In the genomic region with DNA sequence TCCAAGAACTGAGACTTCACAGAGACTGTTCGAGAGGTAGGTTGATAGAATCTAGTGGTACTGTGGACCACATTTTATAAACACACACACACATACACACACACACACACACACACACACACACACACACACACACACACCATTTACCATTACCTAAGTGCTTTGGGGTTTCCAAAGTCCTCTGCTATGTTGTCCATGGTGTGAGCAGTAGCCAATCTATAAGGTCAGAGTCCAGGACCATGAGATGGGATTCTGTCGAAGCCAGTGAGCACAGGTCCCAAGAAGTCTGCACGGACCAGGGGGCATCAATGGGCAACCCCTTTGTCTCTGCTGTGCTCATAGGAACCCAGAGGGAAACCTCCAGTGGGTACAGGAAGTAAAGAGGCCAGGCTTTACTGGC, we compare ENCODE assay signal across 21 mouse cellular contexts. TPM values are rescaled to one million over a fixed set of nuclear protein-coding genes. Genes with fewer than 3 reads are reported as not detected.
DNase-seq lines count a peak whose midpoint lies in the region; ATAC-seq and TF ChIP-seq lines count a peak whose summit lies in the region.
"Had no signal": no experiment of that assay in that cellular context is flagged by ENCODE, and none has a peak within 500 bp of the region (broad histone marks: within the 10 kb centered on the region; RNA-seq: fewer than 3 reads in every experiment).

No protein-coding gene starts in this region.

- TF ChIP-seq EP300 in liver, postnatal 0 days (IDR thresholded peaks at IDR 0.05; ENCODE audit: low read depth) = no peak

- H3K9ac ChIP-seq in intestine, postnatal 0 days (ENCODE audit: low read depth, low read length) = no peak overlapping the region
- H3K9ac ChIP-seq in intestine, embryonic 16.5 days (ENCODE audit: low read depth, low read length) = no peak overlapping the region
- H3K9ac ChIP-seq in limb, embryonic 13.5 days = no peak overlapping the region
- no peak overlapping the region for H3K9ac ChIP-seq in liver, embryonic 12.5 days
- H3K9ac ChIP-seq in liver, embryonic 11.5 days (ENCODE audit: low read depth, low read length) = no peak overlapping the region
- no peak overlapping the region for H3K9ac ChIP-seq in liver, postnatal 0 days (replicated peaks)

- no peak overlapping the region for H3K4me2 ChIP-seq in intestine, postnatal 0 days (replicated peaks; ENCODE audit: low read depth)
- H3K4me2 ChIP-seq in intestine, embryonic 16.5 days (ENCODE audit: low read depth, low read length) = no peak overlapping the region
- no peak overlapping the region for H3K4me2 ChIP-seq in limb, embryonic 13.5 days (replicated peaks)
- H3K4me2 ChIP-seq in liver, embryonic 12.5 days = no peak overlapping the region
- no peak overlapping the region for H3K4me2 ChIP-seq in liver, embryonic 11.5 days
- no peak overlapping the region for H3K4me2 ChIP-seq in liver, postnatal 0 days (ENCODE audit: low read depth, low read length)

- H3K27me3 ChIP-seq in intestine, postnatal 0 days (replicated peaks; ENCODE audit: control insufficient read depth, insufficient read depth, low read length) = no peaks in the 10 kb centered on the region
- H3K27me3 ChIP-seq in intestine, embryonic 16.5 days (replicated peaks; ENCODE audit: control insufficient read depth, insufficient read depth, low read length) = no peaks in the 10 kb centered on the region
- peaks cover 18% of the 10 kb centered on the region; the same call in 1 of the 2 replicates for H3K27me3 ChIP-seq in limb, embryonic 13.5 days
- H3K27me3 ChIP-seq in limb, embryonic 10.5 days (ENCODE audit: low read depth, poor library complexity, severe bottlenecking) = peaks cover 33% of the 10 kb centered on the region
- H3K27me3 ChIP-seq in liver, embryonic 12.5 days (replicated peaks) = peaks cover 45% of the 10 kb centered on the region
- peaks cover 22% of the 10 kb centered on the region for H3K27me3 ChIP-seq in liver, embryonic 11.5 days (replicated peaks; ENCODE audit: control insufficient read depth, insufficient read depth, low read length)
- H3K27me3 ChIP-seq in liver, postnatal 0 days (ENCODE audit: insufficient read depth, low read length) = no peaks in the 10 kb centered on the region
- H3K27me3 ChIP-seq: Patski had no signal

- no peak for DNase-seq in limb, embryonic 10.5 days (ENCODE audit: low spot score)
- no peak for DNase-seq in liver, embryonic 11.5 days (ENCODE audit: low spot score)
- no peak for DNase-seq in liver, postnatal 0 days
- no peak for DNase-seq in liver
- DNase-seq: adrenal gland, adult 2 months; adrenal gland, adult 8-10 months; adrenal gland, postnatal 10 days; adrenal gland, postnatal 14 days; adrenal gland, postnatal 25 days; adrenal gland, postnatal 36 days; B cell, adult 2 months; cerebellum, adult 11 months; cerebellum, adult 11-12 months had no signal

- no peak overlapping the region for H3K27ac ChIP-seq in intestine, postnatal 0 days (ENCODE audit: low read depth, low read length)
- H3K27ac ChIP-seq in intestine, embryonic 16.5 days (ENCODE audit: low read length) = no peak overlapping the region
- no peak overlapping the region for H3K27ac ChIP-seq in limb, embryonic 13.5 days
- no peak overlapping the region for H3K27ac ChIP-seq in limb, embryonic 10.5 days
- H3K27ac ChIP-seq in liver, embryonic 12.5 days = no peak overlapping the region
- no peak overlapping the region for H3K27ac ChIP-seq in liver, embryonic 11.5 days (ENCODE audit: low read depth, low read length)
- H3K27ac ChIP-seq in liver, postnatal 0 days (ENCODE audit: low read depth) = no peak overlapping the region

- no peaks in the 10 kb centered on the region for H3K36me3 ChIP-seq in intestine, postnatal 0 days (ENCODE audit: control insufficient read depth, insufficient read depth)
- no peaks in the 10 kb centered on the region for H3K36me3 ChIP-seq in intestine, embryonic 16.5 days (ENCODE audit: control insufficient read depth, insufficient read depth, low read length)
- H3K36me3 ChIP-seq in limb, embryonic 13.5 days = no peaks in the 10 kb centered on the region
- H3K36me3 ChIP-seq in limb, embryonic 10.5 days = no peaks in the 10 kb centered on the region
- no peaks in the 10 kb centered on the region for H3K36me3 ChIP-seq in liver, embryonic 12.5 days
- no peaks in the 10 kb centered on the region for H3K36me3 ChIP-seq in liver, embryonic 11.5 days (ENCODE audit: control insufficient read depth, insufficient read depth, low read length)
- H3K36me3 ChIP-seq in liver, postnatal 0 days (replicated peaks; ENCODE audit: insufficient read depth, low read length) = no peaks in the 10 kb centered on the region
- H3K36me3 ChIP-seq: G1E had no signal

- peak; percentile 68; the same call in 1 of the 2 replicates for ATAC-seq in intestine, postnatal 0 days
- no peak; the same call in 1 of the 2 replicates for ATAC-seq in intestine, embryonic 16.5 days
- peak; percentile 42; the same call in 1 of the 2 replicates for ATAC-seq in limb, embryonic 13.5 days (ENCODE audit: low FRiP score, low read depth)
- ATAC-seq in liver, embryonic 12.5 days = 0 out of 2 replicates have a peak, but pooled peaks have one; percentile 21
- ATAC-seq in liver, embryonic 11.5 days (replicated peaks; ENCODE audit: low FRiP score) = no peak
- peak; percentile 76 for ATAC-seq in liver, postnatal 0 days
- ATAC-seq: activated CD4-positive, CD25-positive, alpha-beta regulatory T cell, adult 4 months; CD4-positive, CD25-positive, alpha-beta regulatory T cell, adult 4 months; Patski had no signal

- no peaks in the 10 kb centered on the region for H3K4me1 ChIP-seq in intestine, postnatal 0 days (replicated peaks; ENCODE audit: control insufficient read depth, insufficient read depth, low read length)
- H3K4me1 ChIP-seq in intestine, embryonic 16.5 days (ENCODE audit: control insufficient read depth, insufficient read depth, low read length) = peaks cover 4% of the 10 kb centered on the region; the same call in 1 of the 2 replicates
- H3K4me1 ChIP-seq in limb, embryonic 13.5 days = peaks cover 13% of the 10 kb centered on the region
- H3K4me1 ChIP-seq in limb, embryonic 10.5 days = peaks cover 23% of the 10 kb centered on the region
- H3K4me1 ChIP-seq in liver, embryonic 12.5 days = no peaks in the 10 kb centered on the region
- no peaks in the 10 kb centered on the region for H3K4me1 ChIP-seq in liver, embryonic 11.5 days (replicated peaks; ENCODE audit: control insufficient read depth, insufficient read depth, low read length)
- no peaks in the 10 kb centered on the region for H3K4me1 ChIP-seq in liver, postnatal 0 days (ENCODE audit: insufficient read depth)

- no peak for TF ChIP-seq CTCF in intestine, postnatal 0 days (IDR thresholded peaks at IDR 0.05; ENCODE audit: low read depth)
- no peak for TF ChIP-seq CTCF in liver, postnatal 0 days (IDR thresholded peaks at IDR 0.05; ENCODE audit: low read depth)

- H3K4me3 ChIP-seq in intestine, postnatal 0 days (ENCODE audit: low read depth, low read length) = no peak overlapping the region
- no peak overlapping the region for H3K4me3 ChIP-seq in intestine, embryonic 16.5 days (ENCODE audit: low read length)
- H3K4me3 ChIP-seq in limb, embryonic 13.5 days = no peak overlapping the region
- H3K4me3 ChIP-seq in limb, embryonic 10.5 days = no peak overlapping the region
- no peak overlapping the region for H3K4me3 ChIP-seq in liver, embryonic 12.5 days
- H3K4me3 ChIP-seq in liver, embryonic 11.5 days (ENCODE audit: low read depth, low read length) = no peak overlapping the region
- H3K4me3 ChIP-seq in liver, postnatal 0 days (ENCODE audit: low read depth, low read length) = no peak overlapping the region

- H3K9me3 ChIP-seq in intestine, postnatal 0 days (ENCODE audit: control insufficient read depth) = no peaks in the 10 kb centered on the region
- no peaks in the 10 kb centered on the region for H3K9me3 ChIP-seq in intestine, embryonic 16.5 days (ENCODE audit: control insufficient read depth, low read length)
- no peaks in the 10 kb centered on the region for H3K9me3 ChIP-seq in limb, embryonic 13.5 days
- no peaks in the 10 kb centered on the region for H3K9me3 ChIP-seq in limb, embryonic 10.5 days (replicated peaks)
- no peaks in the 10 kb centered on the region for H3K9me3 ChIP-seq in liver, embryonic 12.5 days (replicated peaks)
- H3K9me3 ChIP-seq in liver, embryonic 11.5 days (ENCODE audit: control insufficient read depth, low read length) = no peaks in the 10 kb centered on the region
- no peaks in the 10 kb centered on the region for H3K9me3 ChIP-seq in liver, postnatal 0 days (ENCODE audit: low read length)
- H3K9me3 ChIP-seq: G1E had no signal

- 56% methylated on average over 3 of the region's 3 CpGs for WGBS in intestine, postnatal 0 days
- WGBS in intestine, embryonic 16.5 days = 76% methylated on average over 3 of the region's 3 CpGs
- 76% methylated on average over 3 of the region's 3 CpGs for WGBS in limb, embryonic 13.5 days
- WGBS in limb, embryonic 10.5 days = 76% methylated on average over 3 of the region's 3 CpGs
- WGBS in liver, embryonic 12.5 days (ENCODE audit: insufficient replicate concordance) = 49% methylated on average over 3 of the region's 3 CpGs
- WGBS in liver, embryonic 11.5 days = 73% methylated on average over 3 of the region's 3 CpGs
- 47% methylated on average over 3 of the region's 3 CpGs for WGBS in liver, postnatal 0 days (ENCODE audit: insufficient replicate concordance)

RNA-seq across cellular contexts. Expression of a gene that starts 44.2 kb away (rescaled TPM):
- 8.1 and 8.2 TPM in 2 replicates for polyA plus RNA-seq in intestine, postnatal 0 days (2015; fragmentation: Nextera tagmentation; extraction: Ambion mirVana)
- polyA plus RNA-seq in intestine, embryonic 16.5 days (2015; fragmentation: Nextera tagmentation; extraction: Ambion mirVana) = 24.2 and 25.1 TPM in 2 replicates
- 37.4 and 42.4 TPM in 2 replicates for polyA plus RNA-seq in limb, embryonic 13.5 days (2015; fragmentation: Nextera tagmentation; extraction: Ambion mirVana)
- polyA plus RNA-seq in limb, embryonic 10.5 days (2016; fragmentation: Nextera tagmentation; extraction: Ambion mirVana) = 55.6 and 58.2 TPM in 2 replicates
- polyA plus RNA-seq in liver, embryonic 12.5 days (2016; fragmentation: Nextera tagmentation; extraction: Ambion mirVana) = 41.1 and 41.2 TPM in 2 replicates
- polyA plus RNA-seq in liver, embryonic 11.5 days (2014; fragmentation: Nextera tagmentation; extraction: Ambion mirVana) = 57.7 and 64.9 TPM in 2 replicates
- polyA plus RNA-seq in liver, postnatal 0 days (2015; fragmentation: Nextera tagmentation; extraction: Ambion mirVana) = 6.5 and 8.5 TPM in 2 replicates

Comparison
In these comparisons a context has a peak if more than half of its experiments do, and no peak if none do; other contexts are left out.
1. ATAC-seq: peak in intestine, postnatal 0 days (single experiment), limb, embryonic 13.5 days (single experiment), liver, embryonic 12.5 days (single experiment) and liver, postnatal 0 days (single experiment); none in intestine, embryonic 16.5 days (single experiment) and liver, embryonic 11.5 days (single experiment).